Mouse (Mus musculus) limb, embryonic 14.5 days (tissue): Measurements from ENCODE around the gene Kynu. TPM values are rescaled to one million over a fixed set of nuclear protein-coding genes. Genes with fewer than 3 reads are reported as not detected.

Experiments
- ATAC-seq: fragments of 200-750 bp; cut with Nextera tagmentation; 2 replicates; pipeline ENCODE4 v1.8.0; 2017; ENCODE audit warnings: low read depth, moderate number of reproducible peaks, moderate TSS enrichment; ENCODE audit not compliant: low FRiP score
- DNase-seq: peaks from one replicate; pipeline ENCODE4 v3.0.0-alpha.2; 2015; ENCODE audit warnings: low spot score
- H3K27ac ChIP-seq: fragments of 300-500 bp; sonication (generic); replicated peaks from 2 replicates; pipeline ENCODE4 v1.5.1; 2014; ENCODE audit warnings: low read depth, mild to moderate bottlenecking, low read length, moderate library complexity, mixed read lengths
- H3K27me3 ChIP-seq: fragments of 300-500 bp; sonication (generic); 2 replicates; pipeline ENCODE4 v1.6.1; 2014; ENCODE audit warnings: low read length, mixed read lengths; ENCODE audit not compliant: control insufficient read depth, insufficient read depth
- H3K36me3 ChIP-seq: fragments of 300-500 bp; sonication (generic); 2 replicates; pipeline ENCODE4 v1.6.1; 2014; ENCODE audit warnings: mild to moderate bottlenecking, low read length, moderate library complexity, mixed read lengths; ENCODE audit not compliant: control insufficient read depth, insufficient read depth
- H3K4me1 ChIP-seq: fragments of 300-500 bp; sonication (generic); 2 replicates; pipeline ENCODE4 v1.6.1; 2014; ENCODE audit warnings: antibody characterized with exemption, low read length, mixed read lengths; ENCODE audit not compliant: control insufficient read depth, insufficient read depth
- H3K4me2 ChIP-seq: fragments of 300-500 bp; sonication (generic); replicated peaks from 2 replicates; pipeline ENCODE4 v1.6.1; 2014; ENCODE audit warnings: low read depth, mild to moderate bottlenecking, low read length, moderate library complexity; ENCODE audit not compliant: severe bottlenecking
- H3K4me3 ChIP-seq: fragments of 300-500 bp; sonication (generic); replicated peaks from 2 replicates; pipeline ENCODE4 v1.5.1; 2014; ENCODE audit warnings: low read length
- H3K9ac ChIP-seq: fragments of 300-500 bp; sonication (generic); 2 replicates; pipeline ENCODE4 v1.6.1; 2014; ENCODE audit warnings: mild to moderate bottlenecking, low read depth, low read length, moderate library complexity; ENCODE audit not compliant: severe bottlenecking
- H3K9me3 ChIP-seq: fragments of 300-500 bp; sonication (generic); 2 replicates; pipeline ENCODE4 v1.6.1; 2016; ENCODE audit warnings: low read length; ENCODE audit not compliant: control insufficient read depth
- POLR2A ChIP-seq: fragments of 200-500 bp; IDR thresholded peaks from 2 replicates; pipeline ENCODE4 v1.8.0; 2012; ENCODE audit warnings: inconsistent platforms, mild to moderate bottlenecking, moderate library complexity, borderline replicate concordance; ENCODE audit not compliant: insufficient read depth, insufficient read length; ENCODE audit errors: extremely low read depth
- WGBS: fragments of 180-500 bp; shearing (Covaris S2); extraction: QIAGEN DNeasy Blood & Tissue Kit; methylation state at CpG from one replicate; pipeline ENCODE4 v1.1.7; 2014; 5-methylcytosine and 5-hydroxymethylcytosine counted together
- polyA plus RNA-seq, 2 experiments: library from polyadenylated mRNA; depleted of rRNA in 1 of 2; stranded (reverse) in 1 of 2; unstranded in 1 of 2; fragments of >200 nt; fragmentation: Nextera tagmentation in 1 of 2; extraction: Ambion mirVana in 1 of 2; gene quantifications; 2 replicates each; pipeline versions ENCODE4 v1.2.1 to v1.2.3; 2012 to 2014

The Kynu gene
- polyA plus RNA-seq, 2 experiments: 0.19 to 0.34 TPM

DNA sequence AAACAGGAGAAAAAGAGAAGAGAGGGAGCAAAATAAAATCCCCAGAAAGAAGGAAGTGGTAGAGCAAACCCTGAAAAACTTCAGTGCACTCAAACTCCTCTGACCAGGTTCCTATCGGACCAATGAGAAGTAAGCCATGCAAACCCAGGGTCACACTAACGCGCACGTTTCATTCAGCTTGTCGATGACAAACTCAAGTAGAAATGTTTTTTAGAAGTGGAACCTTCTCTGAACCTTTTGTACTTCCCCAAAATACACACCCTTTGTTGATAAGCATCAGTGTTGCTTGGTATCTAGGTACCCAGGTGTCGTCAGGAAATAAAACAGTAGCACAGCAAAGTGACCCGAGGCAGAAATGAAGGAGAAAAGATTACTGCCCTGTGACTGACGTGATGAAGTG is 172.6 kb downstream of the Kynu start:
- WGBS: 81% methylated on average over 8 of the region's 8 CpGs
- no peak overlapping the region for H3K4me3 ChIP-seq
- H3K27ac ChIP-seq: no peak overlapping the region
- H3K36me3 ChIP-seq: no peaks in the 10 kb centered on the region
- ATAC-seq: no peak
- TF ChIP-seq POLR2A: no peak
- no peaks in the 10 kb centered on the region for H3K9me3 ChIP-seq
- no peak overlapping the region for H3K4me2 ChIP-seq
- H3K9ac ChIP-seq: no peak overlapping the region
- H3K4me1 ChIP-seq: no peaks in the 10 kb centered on the region
- H3K27me3 ChIP-seq: no peaks in the 10 kb centered on the region
- no peak for DNase-seq

GRCm38 (mm10) chr2:43728831-43729230 is 173.7 kb downstream of the Kynu start:
- Histone ChIP-seq H3K9me3 (no peaks in the 10 kb centered on the region), H3K27ac (no peak overlapping the region), H3K4me3 (no peak overlapping the region), H3K36me3 (no peaks in the 10 kb centered on the region), H3K4me2 (no peak overlapping the region), H3K9ac (no peak overlapping the region), H3K27me3 (no peaks in the 10 kb centered on the region), H3K4me1 (no peaks in the 10 kb centered on the region)
- no peak for ATAC-seq
- WGBS: 88% methylated on average over 3 of the region's 3 CpGs
- no peak for DNase-seq
- TF ChIP-seq POLR2A: no peak

Other genes with a start within 250 kb of the Kynu start
- 0.88 and 1.4 TPM in 2 replicates for gene Arhgap15, start 193.5 kb downstream of the Kynu start, polyA plus RNA-seq (2012; rRNA removed)
- gene Arhgap15, start 193.5 kb downstream of the Kynu start, polyA plus RNA-seq (2014; fragmentation: Nextera tagmentation; extraction: Ambion mirVana): 1.7 and 2.9 TPM in 2 replicates